ENCODE assay signal across 20 mouse cellular contexts in genomic region chr6:121051972-121052629, GRCm38 (mm10).
A peak's percentile ranks its signal among the peaks of the same experiment; 100 is the strongest.
DNase-seq lines count a peak whose midpoint lies in the region; ATAC-seq and TF ChIP-seq lines count a peak whose summit lies in the region.
"Had no signal": no experiment of that assay in that cellular context is flagged by ENCODE, and none has a peak within 500 bp of the region (broad histone marks: within the 10 kb centered on the region; RNA-seq: fewer than 3 reads in every experiment).

No protein-coding gene starts in this region.

- 81% methylated on average over 13 of the region's 13 CpGs for WGBS in embryonic facial prominence, embryonic 15.5 days
- 94% methylated on average over 13 of the region's 13 CpGs for WGBS in embryonic facial prominence, embryonic 10.5 days
- WGBS in liver, embryonic 11.5 days: 85% methylated on average over 13 of the region's 13 CpGs
- WGBS in olfactory bulb, adult 2 months: 60% methylated on average over 13 of the region's 13 CpGs
- WGBS in lung, adult 2 months: 87% methylated on average over 13 of the region's 13 CpGs
- WGBS in forebrain, embryonic 15.5 days: 95% methylated on average over 13 of the region's 13 CpGs

- no peak overlapping the region for H3K27ac ChIP-seq in embryonic facial prominence, embryonic 15.5 days (replicated peaks)
- H3K27ac ChIP-seq in embryonic facial prominence, embryonic 10.5 days (replicated peaks): no peak overlapping the region
- peak overlapping the region; percentile 50 for H3K27ac ChIP-seq in layer of hippocampus, adult 2 months
- no peak overlapping the region for H3K27ac ChIP-seq in liver, embryonic 11.5 days (ENCODE audit: low read depth, low read length)
- H3K27ac ChIP-seq in olfactory bulb, adult 2 months (ENCODE audit: insufficient read depth, low read depth, low read length): peak overlapping the region; percentile 14; the same call in 1 of the 2 replicates
- no peak overlapping the region for H3K27ac ChIP-seq in forebrain, embryonic 15.5 days (replicated peaks)
- H3K27ac ChIP-seq: embryonic facial prominence, embryonic 13.5 days; hindbrain, embryonic 15.5 days; lung, embryonic 15.5 days; midbrain, embryonic 15.5 days had no signal

- H3K9ac ChIP-seq in embryonic facial prominence, embryonic 15.5 days: no peak overlapping the region
- H3K9ac ChIP-seq in liver, embryonic 11.5 days (ENCODE audit: low read depth, low read length): no peak overlapping the region
- no peak overlapping the region for H3K9ac ChIP-seq in forebrain, embryonic 15.5 days (replicated peaks)
- H3K9ac ChIP-seq: embryonic facial prominence, embryonic 13.5 days; hindbrain, embryonic 15.5 days; lung, embryonic 15.5 days; midbrain, embryonic 15.5 days had no signal

- ATAC-seq in embryonic facial prominence, embryonic 15.5 days (ENCODE audit: insufficient number of reproducible peaks, low FRiP score, low TSS enrichment, low read depth): 0 out of 2 replicates have a peak, but pooled peaks have one; percentile 59
- peak; percentile 71 for ATAC-seq in liver, embryonic 11.5 days (replicated peaks; ENCODE audit: low FRiP score)
- no peak for ATAC-seq in forebrain, embryonic 15.5 days (replicated peaks)
- ATAC-seq: forebrain, embryonic 14.5 days; midbrain, embryonic 15.5 days had no signal

- H3K36me3 ChIP-seq in embryonic facial prominence, embryonic 15.5 days: no peaks in the 10 kb centered on the region
- H3K36me3 ChIP-seq in embryonic facial prominence, embryonic 10.5 days (replicated peaks): no peaks in the 10 kb centered on the region
- H3K36me3 ChIP-seq in liver, embryonic 11.5 days (ENCODE audit: control insufficient read depth, insufficient read depth, low read length): no peaks in the 10 kb centered on the region
- no peaks in the 10 kb centered on the region for H3K36me3 ChIP-seq in forebrain, embryonic 15.5 days
- H3K36me3 ChIP-seq: embryonic facial prominence, embryonic 13.5 days; hindbrain, embryonic 15.5 days; lung, embryonic 15.5 days; midbrain, embryonic 15.5 days had no signal

- H3K27me3 ChIP-seq in embryonic facial prominence, embryonic 15.5 days: no peaks in the 10 kb centered on the region
- H3K27me3 ChIP-seq in embryonic facial prominence, embryonic 10.5 days (replicated peaks; ENCODE audit: low read depth, poor library complexity, severe bottlenecking): no peaks in the 10 kb centered on the region
- no peaks in the 10 kb centered on the region for H3K27me3 ChIP-seq in liver, embryonic 11.5 days (replicated peaks; ENCODE audit: control insufficient read depth, insufficient read depth, low read length)
- no peaks in the 10 kb centered on the region for H3K27me3 ChIP-seq in forebrain, embryonic 15.5 days
- H3K27me3 ChIP-seq: CH12.LX; embryonic facial prominence, embryonic 13.5 days; hindbrain, embryonic 15.5 days; lung, embryonic 15.5 days; midbrain, embryonic 15.5 days had no signal

- H3K4me3 ChIP-seq in embryonic facial prominence, embryonic 15.5 days (replicated peaks): no peak overlapping the region
- no peak overlapping the region for H3K4me3 ChIP-seq in embryonic facial prominence, embryonic 10.5 days
- H3K4me3 ChIP-seq in layer of hippocampus, adult 2 months: no peak overlapping the region
- no peak overlapping the region for H3K4me3 ChIP-seq in liver, embryonic 11.5 days (ENCODE audit: low read depth, low read length)
- no peak overlapping the region for H3K4me3 ChIP-seq in olfactory bulb, adult 2 months (ENCODE audit: insufficient read depth, low read depth, low read length)
- H3K4me3 ChIP-seq in lung, adult 2 months (replicated peaks; ENCODE audit: extremely low read depth, low read depth, low read length): no peak overlapping the region
- no peak overlapping the region for H3K4me3 ChIP-seq in forebrain, embryonic 15.5 days
- H3K4me3 ChIP-seq: embryonic facial prominence, embryonic 13.5 days; hindbrain, embryonic 15.5 days; lung, embryonic 15.5 days; midbrain, embryonic 15.5 days had no signal

- no peak for TF ChIP-seq POLR2A in olfactory bulb, adult 2 months (IDR thresholded peaks at IDR 0.05; ENCODE audit: insufficient read depth, low read depth, low read length)
- no peak for TF ChIP-seq POLR2A in lung, adult 2 months (IDR thresholded peaks at IDR 0.05; ENCODE audit: borderline replicate concordance, extremely low read depth, low read depth, low read length)

- H3K4me1 ChIP-seq in embryonic facial prominence, embryonic 15.5 days: peaks cover 35% of the 10 kb centered on the region
- peaks cover 9% of the 10 kb centered on the region for H3K4me1 ChIP-seq in embryonic facial prominence, embryonic 10.5 days
- peaks cover 42% of the 10 kb centered on the region for H3K4me1 ChIP-seq in liver, embryonic 11.5 days (replicated peaks; ENCODE audit: control insufficient read depth, insufficient read depth, low read length)
- peaks cover 43% of the 10 kb centered on the region for H3K4me1 ChIP-seq in olfactory bulb, adult 2 months (ENCODE audit: control insufficient read depth, insufficient read depth, low read length)
- H3K4me1 ChIP-seq in lung, adult 2 months (ENCODE audit: control insufficient read depth, insufficient read depth, low read length): peaks cover 4% of the 10 kb centered on the region; the same call in 1 of the 2 replicates
- H3K4me1 ChIP-seq in forebrain, embryonic 15.5 days: peaks cover 4% of the 10 kb centered on the region; the same call in 1 of the 2 replicates
- H3K4me1 ChIP-seq: hindbrain, embryonic 15.5 days; midbrain, embryonic 15.5 days had no signal

- no peak overlapping the region for H3K4me2 ChIP-seq in embryonic facial prominence, embryonic 15.5 days (replicated peaks)
- no peak overlapping the region for H3K4me2 ChIP-seq in liver, embryonic 11.5 days
- H3K4me2 ChIP-seq in forebrain, embryonic 15.5 days (replicated peaks): no peak overlapping the region
- H3K4me2 ChIP-seq: embryonic facial prominence, embryonic 13.5 days; hindbrain, embryonic 15.5 days; lung, embryonic 15.5 days; midbrain, embryonic 15.5 days had no signal

- no peaks in the 10 kb centered on the region for H3K9me3 ChIP-seq in embryonic facial prominence, embryonic 15.5 days (replicated peaks)
- H3K9me3 ChIP-seq in embryonic facial prominence, embryonic 10.5 days: no peaks in the 10 kb centered on the region
- no peaks in the 10 kb centered on the region for H3K9me3 ChIP-seq in liver, embryonic 11.5 days (ENCODE audit: control insufficient read depth, low read length)
- no peaks in the 10 kb centered on the region for H3K9me3 ChIP-seq in forebrain, embryonic 15.5 days
- H3K9me3 ChIP-seq: embryonic facial prominence, embryonic 13.5 days; hindbrain, embryonic 15.5 days; lung, embryonic 15.5 days; midbrain, embryonic 15.5 days had no signal

- no peak for TF ChIP-seq CTCF in layer of hippocampus, adult 2 months (conservative IDR thresholded peaks at IDR 0.05)
- TF ChIP-seq CTCF in olfactory bulb, adult 2 months (IDR thresholded peaks at IDR 0.05; ENCODE audit: insufficient read depth, low read depth, low read length): no peak
- no peak for TF ChIP-seq CTCF in lung, adult 2 months (IDR thresholded peaks at IDR 0.05; ENCODE audit: insufficient read depth, low read length)

- no peak for DNase-seq in embryonic facial prominence, embryonic 10.5 days (ENCODE audit: low spot score)
- DNase-seq in layer of hippocampus, adult 2 months (ENCODE audit: low spot score in 2 of 2): no peak
- no peak for DNase-seq in layer of hippocampus, postnatal 10 days (ENCODE audit: low spot score in 2 of 2)
- DNase-seq in liver, embryonic 11.5 days (ENCODE audit: low spot score): no peak
- no peak for DNase-seq in lung, adult 2 months
- DNase-seq: adrenal gland, postnatal 25 days; kidney, adult 18-20 months; kidney, postnatal 25 days; left cerebral cortex, postnatal 4 days; right cerebral cortex, postnatal 14 days; thymus, adult 2 months had no signal

Comparison
In these comparisons a context has a peak if more than half of its experiments do, and no peak if none do; other contexts are left out.
1. H3K27ac ChIP-seq: peak in layer of hippocampus, adult 2 months (single experiment) and olfactory bulb, adult 2 months (single experiment); none in embryonic facial prominence, embryonic 15.5 days (single experiment), embryonic facial prominence, embryonic 10.5 days (single experiment), liver, embryonic 11.5 days (single experiment) and forebrain, embryonic 15.5 days (single experiment).